Mouse (Mus musculus) hindbrain, embryonic 13.5 days (tissue): ENCODE measurements at regions not wholly inside any gene's neighbourhood (a gene's known extent, or its start where the extent isn't known, plus 50 kb on each side); places are given as distances from the start of the nearest gene placed in this dataset.

Experiments used
- ATAC-seq: fragments of 200-750 bp; cut with Nextera tagmentation; 2 replicates; pipeline ENCODE4 v1.8.0; 2017; ENCODE audit warnings: moderate TSS enrichment; ENCODE audit not compliant: low FRiP score
- H3K27ac ChIP-seq: fragments of 300-500 bp; sonication (generic); 2 replicates; pipeline ENCODE4 v1.5.1; 2015; ENCODE audit warnings: inconsistent platforms, mild to moderate bottlenecking, moderate library complexity
- H3K27me3 ChIP-seq: fragments of 300-500 bp; sonication (generic); 2 replicates; pipeline ENCODE4 v1.6.1; 2015; ENCODE audit warnings: mild to moderate bottlenecking, inconsistent platforms
- H3K36me3 ChIP-seq: fragments of 300-500 bp; sonication (generic); 2 replicates; pipeline ENCODE4 v1.6.1; 2015; ENCODE audit warnings: mild to moderate bottlenecking, inconsistent platforms
- H3K4me1 ChIP-seq: fragments of 300-500 bp; sonication (generic); replicated peaks from 2 replicates; pipeline ENCODE4 v1.6.1; 2015; ENCODE audit warnings: inconsistent platforms
- H3K4me2 ChIP-seq: fragments of 300-500 bp; sonication (generic); 2 replicates; pipeline ENCODE4 v1.6.1; 2015; ENCODE audit warnings: inconsistent platforms, mild to moderate bottlenecking, moderate library complexity
- H3K4me3 ChIP-seq: fragments of 300-500 bp; sonication (generic); 2 replicates; pipeline ENCODE4 v1.5.1; 2015; ENCODE audit warnings: mild to moderate bottlenecking, inconsistent platforms
- H3K9ac ChIP-seq: fragments of 300-500 bp; sonication (generic); 2 replicates; pipeline ENCODE4 v1.6.1; 2015; ENCODE audit warnings: mild to moderate bottlenecking, inconsistent platforms
- H3K9me3 ChIP-seq: fragments of 300-500 bp; sonication (generic); 2 replicates; pipeline ENCODE4 v1.6.1; 2016; ENCODE audit warnings: inconsistent platforms
- WGBS: fragments of 180-500 bp; shearing (Covaris S2); methylation state at CpG from one replicate; pipeline ENCODE4 v1.1.7; 2015; 5-methylcytosine and 5-hydroxymethylcytosine counted together

DNA sequence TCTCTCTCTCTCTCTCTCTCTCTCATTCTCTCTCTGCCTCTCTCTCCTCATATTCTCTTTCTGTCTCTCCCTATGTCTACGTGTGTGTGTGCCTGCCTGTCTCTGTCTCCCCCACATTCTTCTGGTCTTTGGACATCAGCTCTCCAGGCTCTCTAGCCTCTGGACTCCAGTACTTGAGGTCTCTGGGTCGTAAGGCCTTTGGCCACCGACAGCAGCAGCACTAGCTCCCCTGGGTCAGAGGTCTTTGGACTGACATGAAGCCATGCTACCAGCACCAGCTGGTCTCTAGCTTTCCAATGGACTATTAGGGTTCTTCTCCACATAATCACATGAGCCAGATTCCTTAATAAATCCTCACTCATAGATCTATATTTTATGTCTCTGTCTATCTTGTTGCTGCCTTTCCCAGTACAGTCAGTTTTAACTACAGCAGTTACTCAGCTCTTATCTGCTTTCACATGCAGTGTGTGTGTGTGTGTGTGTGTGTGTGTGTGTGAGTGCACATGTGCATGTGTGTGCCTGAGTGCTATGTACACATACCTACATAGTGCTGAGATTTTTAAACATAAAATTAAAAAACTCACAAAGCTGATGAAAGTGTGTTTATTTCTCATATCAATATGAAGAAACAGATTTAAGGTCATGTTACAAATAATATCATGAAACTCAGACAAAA is 81.7 kb upstream of the Cpeb2 start:
- no peaks in the 10 kb centered on the region for H3K9me3 ChIP-seq
- peak overlapping the region; percentile 56 for H3K27ac ChIP-seq
- H3K36me3 ChIP-seq, result no peaks in the 10 kb centered on the region
- ATAC-seq, result no peak
- peaks cover 16% of the 10 kb centered on the region for H3K4me1 ChIP-seq
- no peaks in the 10 kb centered on the region for H3K27me3 ChIP-seq
- H3K9ac ChIP-seq, result no peak overlapping the region
- H3K4me2 ChIP-seq, result no peak overlapping the region
- H3K4me3 ChIP-seq, result no peak overlapping the region
- WGBS, result 79% methylated on average over 3 of the region's 3 CpGs

DNA sequence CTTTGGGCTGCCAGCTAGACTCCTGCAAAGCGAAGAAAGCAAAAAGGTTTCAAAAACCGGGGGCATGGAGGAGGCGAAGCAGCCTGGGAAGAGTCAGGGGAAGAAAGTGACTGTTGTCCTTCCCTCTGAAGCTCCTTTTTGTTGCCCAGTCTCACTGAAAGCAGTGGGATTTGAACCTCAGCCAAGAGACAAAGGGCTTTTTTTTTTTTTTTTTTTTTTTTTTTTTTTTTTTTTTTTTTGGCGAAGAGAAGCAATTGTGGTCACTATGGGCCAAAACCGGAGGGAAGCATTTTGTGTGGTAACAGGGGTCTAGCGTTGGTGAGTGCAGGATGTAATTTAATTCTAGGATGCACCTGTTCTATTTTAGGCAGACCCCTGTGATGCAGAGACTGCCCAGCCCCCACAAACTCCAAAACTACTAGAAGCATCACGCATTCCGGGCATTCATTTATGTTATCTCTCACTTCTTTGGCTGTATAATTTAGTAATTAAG is 80.8 kb upstream of the Cpeb2 start:
- Histone ChIP-seq H3K36me3 (no peaks in the 10 kb centered on the region), H3K4me2 (no peak overlapping the region), H3K27me3 (no peaks in the 10 kb centered on the region), H3K27ac (0 out of 2 replicates have a peak overlapping the region, but pooled peaks have one; percentile 56), H3K9me3 (no peaks in the 10 kb centered on the region), H3K4me3 (no peak overlapping the region), H3K4me1 (peaks cover 16% of the 10 kb centered on the region), H3K9ac (no peak overlapping the region)
- WGBS, result 34% methylated on average over 8 of the region's 8 CpGs
- peak; percentile 69; the same call in 1 of the 2 replicates for ATAC-seq

DNA sequence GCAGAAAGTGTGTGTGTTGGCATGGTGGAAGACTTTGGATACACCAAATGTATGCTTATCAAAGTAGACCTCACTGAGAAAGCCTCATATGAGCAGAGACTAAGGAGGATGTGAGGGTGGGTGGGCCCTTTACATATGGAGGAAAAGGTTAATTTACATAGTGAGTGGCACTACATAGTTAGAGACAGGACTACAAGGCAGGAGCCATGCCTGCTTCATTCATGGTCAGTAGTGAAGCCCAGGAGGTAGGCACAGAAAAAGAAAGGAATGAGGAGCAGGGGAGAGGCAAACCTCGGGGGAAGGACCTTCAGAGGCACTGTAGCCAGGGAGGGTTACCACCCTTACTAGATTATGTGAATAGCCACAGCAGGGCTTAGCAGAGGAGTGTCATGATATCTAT is 80.1 kb upstream of the Cpeb2 start:
- no peaks in the 10 kb centered on the region for H3K27me3 ChIP-seq
- no peak overlapping the region for H3K27ac ChIP-seq
- 55% methylated on average over 1 of the region's 1 CpGs for WGBS
- H3K4me2 ChIP-seq, result no peak overlapping the region
- peak; percentile 50; the same call in 1 of the 2 replicates for ATAC-seq
- no peak overlapping the region for H3K4me3 ChIP-seq
- peaks cover 16% of the 10 kb centered on the region for H3K4me1 ChIP-seq
- H3K9ac ChIP-seq, result no peak overlapping the region
- H3K36me3 ChIP-seq, result no peaks in the 10 kb centered on the region
- H3K9me3 ChIP-seq, result no peaks in the 10 kb centered on the region

DNA sequence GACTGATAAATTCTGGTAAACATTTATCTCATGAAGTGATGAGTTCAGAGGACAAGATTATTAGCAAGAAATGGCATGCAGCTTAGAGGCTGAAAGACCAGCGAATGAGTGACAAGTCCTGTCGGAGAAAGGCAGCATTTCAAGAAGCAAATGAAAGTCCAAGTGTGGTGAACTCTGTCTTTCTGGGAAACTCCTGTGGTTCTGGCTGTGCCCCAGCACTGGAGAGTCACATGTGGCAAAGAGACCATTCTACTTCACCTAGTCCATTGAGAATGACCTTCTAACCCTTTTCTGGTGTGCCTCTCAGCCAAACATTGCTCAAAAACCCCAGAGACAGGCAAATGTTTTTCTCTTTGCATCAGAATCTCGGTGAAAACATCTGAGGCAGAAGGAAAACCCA is 76.2 kb upstream of the Cpeb2 start:
- no peak overlapping the region for H3K4me2 ChIP-seq
- no peaks in the 10 kb centered on the region for H3K9me3 ChIP-seq
- H3K4me1 ChIP-seq, result peaks cover 3% of the 10 kb centered on the region; the same call in 1 of the 2 replicates
- no peaks in the 10 kb centered on the region for H3K27me3 ChIP-seq
- H3K9ac ChIP-seq, result no peak overlapping the region
- no peak overlapping the region for H3K27ac ChIP-seq
- ATAC-seq, result no peak
- WGBS, result 88% methylated on average over 3 of the region's 3 CpGs
- no peaks in the 10 kb centered on the region for H3K36me3 ChIP-seq
- no peak overlapping the region for H3K4me3 ChIP-seq

DNA sequence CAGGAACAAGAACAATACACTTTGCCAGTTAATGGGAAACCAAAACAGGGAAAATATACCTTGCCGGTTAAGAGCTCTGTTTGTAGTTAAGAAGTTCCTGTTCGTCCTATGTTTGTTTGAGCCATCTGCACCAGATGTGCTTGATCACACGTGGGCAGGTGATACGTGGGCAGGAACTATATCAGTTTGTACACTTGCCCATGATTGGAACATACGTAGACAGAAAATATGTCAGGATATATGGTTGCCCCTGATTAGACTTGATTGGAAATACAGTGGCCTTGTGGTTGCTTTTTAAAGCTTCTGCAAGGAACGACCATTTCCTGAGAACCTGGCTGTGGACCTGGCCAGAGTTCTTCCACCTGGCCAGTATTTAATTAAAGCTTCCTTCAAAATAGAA is 72.8 kb upstream of the Cpeb2 start:
- WGBS, result 92% methylated on average over 6 of the region's 6 CpGs
- Histone ChIP-seq H3K9ac (no peak overlapping the region), H3K4me1 (no peaks in the 10 kb centered on the region), H3K36me3 (no peaks in the 10 kb centered on the region), H3K27me3 (no peaks in the 10 kb centered on the region), H3K27ac (no peak overlapping the region), H3K4me3 (no peak overlapping the region), H3K4me2 (no peak overlapping the region), H3K9me3 (no peaks in the 10 kb centered on the region)
- no peak for ATAC-seq

DNA sequence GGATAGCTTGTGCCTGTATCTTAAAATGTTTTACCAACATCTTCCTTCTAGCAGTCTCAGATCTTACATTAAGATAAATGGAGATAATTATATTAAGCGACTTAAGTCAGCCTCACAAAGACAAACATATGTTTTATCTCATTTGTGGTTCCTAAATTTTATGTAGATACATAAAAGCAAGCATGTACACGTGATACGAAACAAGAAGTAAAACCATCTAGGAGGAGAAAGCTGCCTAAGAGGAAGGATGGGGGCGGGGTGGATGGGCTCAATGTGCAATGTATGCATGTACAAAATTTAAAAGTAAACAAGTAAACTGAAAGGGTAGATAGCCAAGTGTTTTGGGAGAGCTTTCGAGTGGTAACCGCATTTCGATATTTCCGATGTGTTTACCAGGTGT is 51.5 kb upstream of the Cpeb2 start:
- Histone ChIP-seq H3K4me1 (no peaks in the 10 kb centered on the region), H3K9ac (no peak overlapping the region), H3K9me3 (no peaks in the 10 kb centered on the region), H3K36me3 (no peaks in the 10 kb centered on the region), H3K4me3 (no peak overlapping the region), H3K27me3 (no peaks in the 10 kb centered on the region), H3K4me2 (no peak overlapping the region), H3K27ac (no peak overlapping the region)
- 89% methylated on average over 8 of the region's 8 CpGs for WGBS
- ATAC-seq, result no peak
